Mouse (Mus musculus) kidney, postnatal 0 days (tissue): ENCODE measurements around the gene Tfcp2l1. TPM values are rescaled to one million over a fixed set of nuclear protein-coding genes. Genes with fewer than 3 reads are reported as not detected.
A peak's percentile ranks its signal among the peaks of the same experiment; 100 is the strongest.

Source experiments
- ATAC-seq: fragments of 200-750 bp; cut with Nextera tagmentation; replicated peaks from 2 replicates; pipeline ENCODE4 v1.8.0; 2017; ENCODE audit warnings: low read depth, moderate number of reproducible peaks, moderate TSS enrichment, moderate library complexity; ENCODE audit not compliant: low FRiP score
- DNase-seq: peaks from one replicate; pipeline ENCODE4 v3.0.0-alpha.2; 2016; ENCODE audit warnings: low spot score
- H3K27ac ChIP-seq: fragments of 300-500 bp; sonication (generic); 2 replicates; pipeline ENCODE4 v1.5.1; 2014; ENCODE audit warnings: mild to moderate bottlenecking
- H3K27me3 ChIP-seq: fragments of 300-500 bp; sonication (generic); 2 replicates; pipeline ENCODE4 v1.6.1; 2014; ENCODE audit warnings: low read length, mixed read lengths; ENCODE audit not compliant: insufficient read depth
- H3K36me3 ChIP-seq: fragments of 300-500 bp; sonication (generic); 2 replicates; pipeline ENCODE4 v1.6.1; 2014; ENCODE audit warnings: low read length, mixed read lengths; ENCODE audit not compliant: insufficient read depth
- H3K4me1 ChIP-seq: fragments of 300-500 bp; sonication (generic); replicated peaks from 2 replicates; pipeline ENCODE4 v1.6.1; 2014; ENCODE audit warnings: antibody characterized with exemption, low read length, mixed read lengths; ENCODE audit not compliant: insufficient read depth
- H3K4me2 ChIP-seq: fragments of 300-500 bp; sonication (generic); 2 replicates; pipeline ENCODE4 v1.6.1; 2014; ENCODE audit warnings: mild to moderate bottlenecking, low read length, moderate library complexity, mixed read lengths
- H3K4me3 ChIP-seq: fragments of 300-500 bp; sonication (generic); replicated peaks from 2 replicates; pipeline ENCODE4 v1.5.1; 2014; ENCODE audit warnings: low read depth, low read length
- H3K9ac ChIP-seq: fragments of 300-500 bp; sonication (generic); 2 replicates; pipeline ENCODE4 v1.6.1; 2014; ENCODE audit warnings: low read depth, low read length
- H3K9me3 ChIP-seq: fragments of 300-500 bp; sonication (generic); replicated peaks from 2 replicates; pipeline ENCODE4 v1.6.1; 2016; ENCODE audit warnings: low read length, inconsistent platforms, mixed read lengths
- CTCF ChIP-seq: IDR thresholded peaks from 2 replicates; pipeline ENCODE4 v1.5.1; 2016; ENCODE audit warnings: antibody characterized with exemption, low read depth, mild to moderate bottlenecking, moderate library complexity
- WGBS: fragments of 180-500 bp; shearing (Covaris S2); extraction: QIAGEN DNeasy Blood & Tissue Kit; methylation state at CpG from one replicate; pipeline ENCODE4 v1.1.7; 2014; 5-methylcytosine and 5-hydroxymethylcytosine counted together
- polyA plus RNA-seq: library from polyadenylated mRNA; unstranded; fragments of >200 nt; fragmentation: Nextera tagmentation; extraction: Ambion mirVana; gene quantifications from 2 replicates; pipeline ENCODE4 v1.2.1, GENCODE M21; 2015

Gene Tfcp2l1
- polyA plus RNA-seq, 1 experiment from 2014 or later, result 35.6 TPM

- WGBS, result 75% methylated on average over 2 of the region's 2 CpGs
- no peak overlapping the region for H3K4me2 ChIP-seq
- no peak overlapping the region for H3K27ac ChIP-seq
- ATAC-seq, result no peak
- H3K4me1 ChIP-seq, result peaks cover 7% of the 10 kb centered on the region
- no peaks in the 10 kb centered on the region for H3K9me3 ChIP-seq
- H3K27me3 ChIP-seq, result no peaks in the 10 kb centered on the region
- no peak for DNase-seq
- TF ChIP-seq CTCF, result no peak
- no peak overlapping the region for H3K9ac ChIP-seq
- no peak overlapping the region for H3K4me3 ChIP-seq
- no peaks in the 10 kb centered on the region for H3K36me3 ChIP-seq
Measured at GRCm38 (mm10) chr1:118626452-118626851, 1.3 kb upstream of the Tfcp2l1 start.

- Histone ChIP-seq H3K9me3 (no peaks in the 10 kb centered on the region), H3K4me3 (no peak overlapping the region), H3K36me3 (peaks cover 4% of the 10 kb centered on the region; the same call in 1 of the 2 replicates), H3K9ac (no peak overlapping the region), H3K4me2 (no peak overlapping the region), H3K4me1 (no peaks in the 10 kb centered on the region), H3K27ac (no peak overlapping the region), H3K27me3 (no peaks in the 10 kb centered on the region)
- DNase-seq, result no peak
- no peak for ATAC-seq
- TF ChIP-seq CTCF, result no peak
- 77% methylated on average over 4 of the region's 4 CpGs for WGBS
Measured at GRCm38 (mm10) chr1:118633415-118633980, 5.8 kb downstream of the Tfcp2l1 start.

GRCm38 (mm10) chr1:118642296-118642999 lies 14.7 kb downstream of the Tfcp2l1 start:
- ATAC-seq (no peak), DNase-seq (no peak)
- H3K27ac ChIP-seq, result peak overlapping the region; percentile 19; the same call in 1 of the 2 replicates
- no peak overlapping the region for H3K4me2 ChIP-seq
- H3K36me3 ChIP-seq, result peaks cover 6% of the 10 kb centered on the region; the same call in 1 of the 2 replicates
- no peaks in the 10 kb centered on the region for H3K9me3 ChIP-seq
- no peak for TF ChIP-seq CTCF
- H3K27me3 ChIP-seq, result no peaks in the 10 kb centered on the region
- no peak overlapping the region for H3K9ac ChIP-seq
- H3K4me1 ChIP-seq, result no peaks in the 10 kb centered on the region
- H3K4me3 ChIP-seq, result no peak overlapping the region
- 66% methylated on average over 2 of the region's 2 CpGs for WGBS

DNA sequence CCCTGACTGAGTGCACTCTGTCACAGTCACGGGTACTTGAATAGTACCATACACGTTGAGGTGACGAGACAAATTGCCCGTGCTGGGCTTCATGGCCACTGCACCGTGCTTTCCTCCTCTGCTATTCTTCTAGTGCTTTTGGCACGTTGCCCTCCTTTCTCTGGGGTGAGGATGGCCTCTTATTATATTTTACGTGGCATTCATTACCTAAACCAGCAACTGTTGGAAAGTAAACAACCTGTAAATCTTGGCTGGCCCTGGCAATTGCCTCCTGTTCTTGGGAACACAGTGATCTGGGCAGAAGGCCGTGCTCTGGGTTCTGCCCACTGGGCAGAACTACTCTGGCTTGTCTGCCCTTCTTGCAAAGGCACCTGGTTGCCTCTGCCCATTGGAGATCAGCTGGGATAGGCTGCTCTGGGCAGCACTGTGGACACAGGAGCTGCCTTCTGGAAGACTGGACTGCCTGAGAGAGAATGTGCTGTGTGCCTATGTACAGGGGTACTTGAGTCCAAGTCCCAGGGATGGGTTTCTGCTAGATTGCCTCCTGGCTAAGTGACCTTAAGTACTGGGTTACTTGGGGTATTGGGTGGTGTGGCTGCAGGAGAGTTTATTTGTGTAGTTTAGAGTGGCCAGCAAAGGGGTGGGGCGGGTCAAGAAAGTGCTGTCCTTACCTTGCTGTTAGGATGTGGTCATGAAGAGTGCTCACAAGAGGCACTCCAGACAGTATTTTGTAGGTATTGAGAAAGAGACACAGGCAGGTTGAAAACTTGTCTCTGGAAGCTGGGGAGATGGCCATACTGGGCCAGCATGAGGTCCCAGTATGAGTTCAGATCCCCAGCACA lies 15.6 kb downstream of the Tfcp2l1 start:
- Histone ChIP-seq H3K4me1 (no peaks in the 10 kb centered on the region), H3K4me3 (no peak overlapping the region), H3K27ac (peak overlapping the region; percentile 26; the same call in 1 of the 2 replicates), H3K27me3 (no peaks in the 10 kb centered on the region), H3K36me3 (0 out of 2 replicates have a peak, but pooled peaks cover 2% of the 10 kb centered on the region), H3K4me2 (no peak overlapping the region), H3K9me3 (no peaks in the 10 kb centered on the region), H3K9ac (no peak overlapping the region)
- 33% methylated on average over 9 of the region's 9 CpGs for WGBS
- TF ChIP-seq CTCF, result no peak
- DNase-seq (no peak), ATAC-seq (peak; percentile 40; the same call in 1 of the 2 replicates)

DNA sequence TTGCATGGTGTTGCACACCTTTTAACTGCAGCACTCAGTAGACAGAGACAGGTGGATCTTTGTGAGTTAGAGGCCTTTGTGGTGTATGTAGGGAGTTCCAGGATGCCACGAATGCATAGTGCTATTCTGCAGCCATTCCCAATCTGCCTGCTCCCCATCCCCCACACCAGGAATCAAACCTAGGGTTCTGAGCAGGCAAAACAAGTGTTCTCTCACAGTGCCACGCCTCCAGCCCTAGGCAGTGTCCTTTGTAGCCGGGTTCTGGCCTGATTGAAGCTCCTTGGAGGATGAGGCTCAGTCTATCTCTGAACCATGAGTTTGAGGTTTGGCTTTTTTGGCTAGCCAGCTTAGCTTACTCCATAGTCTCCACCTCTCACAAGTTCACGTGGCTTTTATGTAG lies 18.0 kb downstream of the Tfcp2l1 start:
- ATAC-seq (no peak), DNase-seq (no peak)
- H3K4me2 ChIP-seq, result no peak overlapping the region
- H3K27me3 ChIP-seq, result no peaks in the 10 kb centered on the region
- no peak overlapping the region for H3K4me3 ChIP-seq
- no peak for TF ChIP-seq CTCF
- no peaks in the 10 kb centered on the region for H3K9me3 ChIP-seq
- no peak overlapping the region for H3K27ac ChIP-seq
- 67% methylated on average over 4 of the region's 4 CpGs for WGBS
- H3K9ac ChIP-seq, result no peak overlapping the region
- H3K36me3 ChIP-seq, result 0 out of 2 replicates have a peak, but pooled peaks cover 2% of the 10 kb centered on the region
- peaks cover 11% of the 10 kb centered on the region; the same call in 1 of the 2 replicates for H3K4me1 ChIP-seq

DNA sequence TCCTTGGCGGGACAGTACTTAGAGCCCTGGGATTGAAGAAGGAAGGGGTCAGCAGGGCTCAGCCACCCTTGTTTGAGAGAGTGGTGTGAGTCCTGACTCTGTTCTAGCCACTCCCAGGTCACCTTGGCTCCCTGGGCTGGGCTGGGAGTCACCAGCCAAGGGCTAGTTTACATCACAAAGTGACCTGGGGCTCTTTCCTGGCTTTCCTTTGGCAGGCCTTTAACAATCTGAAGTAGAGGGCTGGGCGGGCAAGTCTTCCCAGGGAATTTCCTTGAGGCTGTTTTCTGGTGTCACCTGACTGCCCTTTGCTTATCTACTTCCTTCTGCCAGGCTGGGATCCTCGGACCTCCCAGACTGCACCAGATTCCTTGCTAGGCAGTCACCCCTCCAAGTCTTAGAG lies 20.3 kb downstream of the Tfcp2l1 start:
- peaks cover 11% of the 10 kb centered on the region; the same call in 1 of the 2 replicates for H3K4me1 ChIP-seq
- H3K4me2 ChIP-seq, result no peak overlapping the region
- H3K9me3 ChIP-seq, result no peaks in the 10 kb centered on the region
- H3K27me3 ChIP-seq, result no peaks in the 10 kb centered on the region
- H3K4me3 ChIP-seq, result no peak overlapping the region
- 35% methylated on average over 3 of the region's 3 CpGs for WGBS
- ATAC-seq, result no peak
- no peak overlapping the region for H3K9ac ChIP-seq
- no peak for DNase-seq
- no peaks in the 10 kb centered on the region for H3K36me3 ChIP-seq
- H3K27ac ChIP-seq, result peak overlapping the region; percentile 25
- no peak for TF ChIP-seq CTCF
